Mouse (Mus musculus): ENCODE results near the gene Creb5. TPM values are rescaled to one million over a fixed set of nuclear protein-coding genes. Genes with fewer than 3 reads are reported as not detected.

Creb5 gene
- polyA plus RNA-seq, 1 experiment from 2014 or later = 3.5 TPM

GRCm38 (mm10) chr6:53722694-53723093, 435.6 kb downstream of the Creb5 start:
- Histone ChIP-seq H3K27ac (ENCODE audit: low read length) (no peak overlapping the region), H3K9ac (replicated peaks; ENCODE audit: low read length) (no peak overlapping the region), H3K9me3 (ENCODE audit: low read length) (no peaks in the 10 kb centered on the region), H3K4me1 (ENCODE audit: insufficient read depth, low read length) (no peaks in the 10 kb centered on the region), H3K4me2 (replicated peaks; ENCODE audit: low read depth, low read length) (no peak overlapping the region), H3K36me3 (ENCODE audit: insufficient read depth, low read length) (no peaks in the 10 kb centered on the region), H3K4me3 (ENCODE audit: low read length) (no peak overlapping the region), H3K27me3 (ENCODE audit: insufficient read depth, low read length) (peaks cover 3% of the 10 kb centered on the region; the same call in 1 of the 2 replicates)
- 91% methylated on average over 4 of the region's 4 CpGs for WGBS
- no peak for ATAC-seq (ENCODE audit: low FRiP score, low TSS enrichment)

- ATAC-seq (ENCODE audit: low FRiP score, low TSS enrichment) = no peak
- Histone ChIP-seq H3K4me2 (replicated peaks; ENCODE audit: low read depth, low read length) (no peak overlapping the region), H3K9ac (replicated peaks; ENCODE audit: low read length) (no peak overlapping the region), H3K9me3 (ENCODE audit: low read length) (no peaks in the 10 kb centered on the region), H3K4me1 (ENCODE audit: insufficient read depth, low read length) (peaks cover 22% of the 10 kb centered on the region), H3K4me3 (ENCODE audit: low read length) (no peak overlapping the region), H3K36me3 (ENCODE audit: insufficient read depth, low read length) (no peaks in the 10 kb centered on the region), H3K27ac (ENCODE audit: low read length) (no peak overlapping the region), H3K27me3 (ENCODE audit: insufficient read depth, low read length) (no peaks in the 10 kb centered on the region)
- 75% methylated on average over 7 of the region's 7 CpGs for WGBS
Observed at GRCm38 (mm10) chr6:53730487-53730886, 443.4 kb downstream of the Creb5 start.

- no peak overlapping the region for H3K9ac ChIP-seq (replicated peaks; ENCODE audit: low read length)
- WGBS = 71% methylated on average over 5 of the region's 5 CpGs
- no peak for ATAC-seq (ENCODE audit: low FRiP score, low TSS enrichment)
- H3K9me3 ChIP-seq (ENCODE audit: low read length) = no peaks in the 10 kb centered on the region
- no peaks in the 10 kb centered on the region for H3K36me3 ChIP-seq (ENCODE audit: insufficient read depth, low read length)
- no peak overlapping the region for H3K27ac ChIP-seq (ENCODE audit: low read length)
- no peak overlapping the region for H3K4me2 ChIP-seq (replicated peaks; ENCODE audit: low read depth, low read length)
- H3K4me3 ChIP-seq (ENCODE audit: low read length) = no peak overlapping the region
- no peaks in the 10 kb centered on the region for H3K27me3 ChIP-seq (ENCODE audit: insufficient read depth, low read length)
- peaks cover 22% of the 10 kb centered on the region for H3K4me1 ChIP-seq (ENCODE audit: insufficient read depth, low read length)
Observed at GRCm38 (mm10) chr6:53730996-53731485, 444.0 kb downstream of the Creb5 start.

GRCm38 (mm10) chr6:53733546-53733945, 446.5 kb downstream of the Creb5 start:
- Histone ChIP-seq H3K36me3 (ENCODE audit: insufficient read depth, low read length) (no peaks in the 10 kb centered on the region), H3K4me3 (ENCODE audit: low read length) (no peak overlapping the region), H3K27me3 (ENCODE audit: insufficient read depth, low read length) (no peaks in the 10 kb centered on the region), H3K27ac (ENCODE audit: low read length) (no peak overlapping the region), H3K4me2 (replicated peaks; ENCODE audit: low read depth, low read length) (no peak overlapping the region), H3K4me1 (ENCODE audit: insufficient read depth, low read length) (peaks cover 22% of the 10 kb centered on the region), H3K9ac (replicated peaks; ENCODE audit: low read length) (no peak overlapping the region), H3K9me3 (ENCODE audit: low read length) (no peaks in the 10 kb centered on the region)
- WGBS = 82% methylated on average over 1 of the region's 1 CpGs
- ATAC-seq (ENCODE audit: low FRiP score, low TSS enrichment) = no peak

GRCm38 (mm10) chr6:53733999-53734398, 446.9 kb downstream of the Creb5 start:
- Histone ChIP-seq H3K9me3 (ENCODE audit: low read length) (no peaks in the 10 kb centered on the region), H3K4me3 (ENCODE audit: low read length) (no peak overlapping the region), H3K9ac (replicated peaks; ENCODE audit: low read length) (no peak overlapping the region), H3K27me3 (ENCODE audit: insufficient read depth, low read length) (no peaks in the 10 kb centered on the region), H3K4me1 (ENCODE audit: insufficient read depth, low read length) (peaks cover 22% of the 10 kb centered on the region), H3K36me3 (ENCODE audit: insufficient read depth, low read length) (no peaks in the 10 kb centered on the region), H3K4me2 (replicated peaks; ENCODE audit: low read depth, low read length) (no peak overlapping the region), H3K27ac (ENCODE audit: low read length) (peak overlapping the region; percentile 78)
- 22% methylated on average over 4 of the region's 4 CpGs for WGBS
- ATAC-seq (ENCODE audit: low FRiP score, low TSS enrichment) = peak; percentile 69; the same call in 1 of the 2 replicates

GRCm38 (mm10) chr6:53735696-53736095, 448.6 kb downstream of the Creb5 start:
- H3K9ac ChIP-seq (replicated peaks; ENCODE audit: low read length) = no peak overlapping the region; the same call in 1 of the 2 replicates

GRCm38 (mm10) chr6:53738206-53738605, 451.1 kb downstream of the Creb5 start:
- no peak for ATAC-seq (ENCODE audit: low FRiP score, low TSS enrichment)
- no peak overlapping the region for H3K27ac ChIP-seq (ENCODE audit: low read length)

More at GRCm38 (mm10) chr6:53735696-53736095, 448.6 kb downstream of the Creb5 start:
- no peaks in the 10 kb centered on the region for H3K27me3 ChIP-seq (ENCODE audit: insufficient read depth, low read length)
- no peaks in the 10 kb centered on the region for H3K36me3 ChIP-seq (ENCODE audit: insufficient read depth, low read length)
- H3K9me3 ChIP-seq (ENCODE audit: low read length) = no peaks in the 10 kb centered on the region
- no peak overlapping the region for H3K4me3 ChIP-seq (ENCODE audit: low read length)
- peak overlapping the region; percentile 35; the same call in 1 of the 2 replicates for H3K4me2 ChIP-seq (replicated peaks; ENCODE audit: low read depth, low read length)
- peaks cover 16% of the 10 kb centered on the region for H3K4me1 ChIP-seq (ENCODE audit: insufficient read depth, low read length)
- H3K27ac ChIP-seq (ENCODE audit: low read length) = no peak overlapping the region
- 49% methylated on average over 6 of the region's 6 CpGs for WGBS
- no peak for ATAC-seq (ENCODE audit: low FRiP score, low TSS enrichment)

GRCm38 (mm10) chr6:53741222-53741621, 454.2 kb downstream of the Creb5 start:
- H3K4me2 ChIP-seq (replicated peaks; ENCODE audit: low read depth, low read length) = no peak overlapping the region
- H3K4me3 ChIP-seq (ENCODE audit: low read length) = no peak overlapping the region
- H3K27ac ChIP-seq (ENCODE audit: low read length) = no peak overlapping the region
- WGBS = 92% methylated on average over 3 of the region's 3 CpGs
- no peaks in the 10 kb centered on the region for H3K36me3 ChIP-seq (ENCODE audit: insufficient read depth, low read length)
- no peak overlapping the region for H3K9ac ChIP-seq (replicated peaks; ENCODE audit: low read length)
- no peaks in the 10 kb centered on the region for H3K27me3 ChIP-seq (ENCODE audit: insufficient read depth, low read length)
- no peaks in the 10 kb centered on the region for H3K9me3 ChIP-seq (ENCODE audit: low read length)
- no peak for ATAC-seq (ENCODE audit: low FRiP score, low TSS enrichment)
- no peaks in the 10 kb centered on the region for H3K4me1 ChIP-seq (ENCODE audit: insufficient read depth, low read length)

More at GRCm38 (mm10) chr6:53738206-53738605, 451.1 kb downstream of the Creb5 start:
- no peak overlapping the region for H3K4me2 ChIP-seq (replicated peaks; ENCODE audit: low read depth, low read length)
- H3K4me1 ChIP-seq (ENCODE audit: insufficient read depth, low read length) = peaks cover 16% of the 10 kb centered on the region
- no peaks in the 10 kb centered on the region for H3K36me3 ChIP-seq (ENCODE audit: insufficient read depth, low read length)
- no peaks in the 10 kb centered on the region for H3K9me3 ChIP-seq (ENCODE audit: low read length)
- H3K4me3 ChIP-seq (ENCODE audit: low read length) = no peak overlapping the region
- no peak overlapping the region for H3K9ac ChIP-seq (replicated peaks; ENCODE audit: low read length)
- H3K27me3 ChIP-seq (ENCODE audit: insufficient read depth, low read length) = no peaks in the 10 kb centered on the region

Other genes with a start within 250 kb of the Creb5 start
- gene Jazf1, start 218.6 kb upstream of the Creb5 start, polyA plus RNA-seq (2015; fragmentation: Nextera tagmentation; extraction: Ambion mirVana) = 3.3 and 4.2 TPM in 2 replicates

Data from kidney, embryonic 16.5 days (tissue).